Comparison of ENCODE assay signal across 8 mouse cellular contexts in genomic region chr3:88363700-88364099, GRCm38 (mm10). TPM values are rescaled to one million over a fixed set of nuclear protein-coding genes. Genes with fewer than 3 reads are reported as not detected.
DNase-seq lines count a peak whose midpoint lies in the region; ATAC-seq and TF ChIP-seq lines count a peak whose summit lies in the region.

No protein-coding gene starts in this region.

- WGBS in embryonic facial prominence, embryonic 13.5 days, result 42% methylated on average over 4 of the region's 4 CpGs
- 57% methylated on average over 4 of the region's 4 CpGs for WGBS in embryonic facial prominence, embryonic 10.5 days
- WGBS in limb, embryonic 14.5 days, result 62% methylated on average over 4 of the region's 4 CpGs
- WGBS in stomach, embryonic 15.5 days, result 49% methylated on average over 4 of the region's 4 CpGs

- no peak for ATAC-seq in embryonic facial prominence, embryonic 13.5 days (ENCODE audit: insufficient number of reproducible peaks, insufficient read depth, low FRiP score, low TSS enrichment, low read depth)
- ATAC-seq in limb, embryonic 14.5 days (ENCODE audit: low FRiP score, low read depth), result no peak
- peak; percentile 76 for ATAC-seq in stomach, embryonic 15.5 days (ENCODE audit: insufficient read depth, low FRiP score, low read depth)

- H3K4me3 ChIP-seq in embryonic facial prominence, embryonic 13.5 days, result no peak overlapping the region
- no peak overlapping the region for H3K4me3 ChIP-seq in embryonic facial prominence, embryonic 10.5 days
- H3K4me3 ChIP-seq in limb, embryonic 14.5 days (replicated peaks; ENCODE audit: low read length), result no peak overlapping the region
- no peak overlapping the region for H3K4me3 ChIP-seq in stomach, embryonic 15.5 days (replicated peaks)

- H3K4me1 ChIP-seq in embryonic facial prominence, embryonic 13.5 days, result peaks cover 10% of the 10 kb centered on the region
- H3K4me1 ChIP-seq in embryonic facial prominence, embryonic 10.5 days, result peaks cover 60% of the 10 kb centered on the region
- 0 out of 2 replicates have a peak, but pooled peaks cover 5% of the 10 kb centered on the region for H3K4me1 ChIP-seq in limb, embryonic 14.5 days (ENCODE audit: control insufficient read depth, insufficient read depth, low read length)
- H3K4me1 ChIP-seq in stomach, embryonic 15.5 days, result peaks cover 12% of the 10 kb centered on the region; the same call in 1 of the 2 replicates

- DNase-seq in embryonic facial prominence, embryonic 10.5 days (ENCODE audit: low spot score), result no peak
- peak; percentile 66 for DNase-seq in right cerebral cortex, adult 18-20 months
- DNase-seq in right cerebral cortex, postnatal 14 days, result no peak
- DNase-seq in limb, embryonic 14.5 days (ENCODE audit: low spot score), result no peak
- no peak for DNase-seq in thymus, postnatal 25 days
- no peak for DNase-seq in frontal cortex, postnatal 10 days (ENCODE audit: low spot score in 2 of 2)

- H3K9me3 ChIP-seq in embryonic facial prominence, embryonic 13.5 days, result no peaks in the 10 kb centered on the region
- no peaks in the 10 kb centered on the region for H3K9me3 ChIP-seq in embryonic facial prominence, embryonic 10.5 days
- H3K9me3 ChIP-seq in limb, embryonic 14.5 days (ENCODE audit: control insufficient read depth, low read length), result no peaks in the 10 kb centered on the region
- no peaks in the 10 kb centered on the region for H3K9me3 ChIP-seq in stomach, embryonic 15.5 days

- H3K27ac ChIP-seq in embryonic facial prominence, embryonic 13.5 days, result peak overlapping the region; percentile 39
- H3K27ac ChIP-seq in embryonic facial prominence, embryonic 10.5 days (replicated peaks), result no peak overlapping the region
- H3K27ac ChIP-seq in limb, embryonic 14.5 days (replicated peaks; ENCODE audit: low read depth, low read length), result 0 out of 2 replicates have a peak overlapping the region, but pooled peaks have one; percentile 7
- peak overlapping the region; percentile 23; the same call in 1 of the 2 replicates for H3K27ac ChIP-seq in stomach, embryonic 15.5 days

- H3K27me3 ChIP-seq in embryonic facial prominence, embryonic 13.5 days, result peaks cover 28% of the 10 kb centered on the region
- H3K27me3 ChIP-seq in embryonic facial prominence, embryonic 10.5 days (replicated peaks; ENCODE audit: low read depth, poor library complexity, severe bottlenecking), result peaks cover 42% of the 10 kb centered on the region
- H3K27me3 ChIP-seq in limb, embryonic 14.5 days (ENCODE audit: control insufficient read depth, insufficient read depth, low read length), result peaks cover 16% of the 10 kb centered on the region
- peaks cover 12% of the 10 kb centered on the region for H3K27me3 ChIP-seq in stomach, embryonic 15.5 days (replicated peaks)

- H3K36me3 ChIP-seq in embryonic facial prominence, embryonic 13.5 days, result peaks cover 44% of the 10 kb centered on the region
- H3K36me3 ChIP-seq in embryonic facial prominence, embryonic 10.5 days (replicated peaks), result peaks cover 50% of the 10 kb centered on the region
- peaks cover 37% of the 10 kb centered on the region for H3K36me3 ChIP-seq in limb, embryonic 14.5 days (ENCODE audit: control insufficient read depth, insufficient read depth, low read length)
- H3K36me3 ChIP-seq in stomach, embryonic 15.5 days, result peaks cover 23% of the 10 kb centered on the region

- no peak overlapping the region for H3K9ac ChIP-seq in embryonic facial prominence, embryonic 13.5 days
- H3K9ac ChIP-seq in limb, embryonic 14.5 days (ENCODE audit: low read depth, low read length, severe bottlenecking), result 0 out of 2 replicates have a peak overlapping the region, but pooled peaks have one; percentile 16
- H3K9ac ChIP-seq in stomach, embryonic 15.5 days, result no peak overlapping the region

- no peak for TF ChIP-seq POLR2A in limb, embryonic 14.5 days (IDR thresholded peaks at IDR 0.05; ENCODE audit: borderline replicate concordance, extremely low read depth, insufficient read depth, insufficient read length)

- H3K4me2 ChIP-seq in embryonic facial prominence, embryonic 13.5 days, result no peak overlapping the region
- no peak overlapping the region for H3K4me2 ChIP-seq in limb, embryonic 14.5 days (replicated peaks; ENCODE audit: low read depth, low read length, severe bottlenecking)
- no peak overlapping the region for H3K4me2 ChIP-seq in stomach, embryonic 15.5 days

RNA-seq across cellular contexts. Expression of gene Paqr6, which starts 0.7 kb away (rescaled TPM):
- 4.2 and 4.9 TPM in 2 replicates for polyA plus RNA-seq in embryonic facial prominence, embryonic 13.5 days (2015; fragmentation: Nextera tagmentation; extraction: Ambion mirVana)
- polyA plus RNA-seq in embryonic facial prominence, embryonic 10.5 days (2016; fragmentation: Nextera tagmentation; extraction: Ambion mirVana), result 0.43 and 1.2 TPM in 2 replicates
- polyA plus RNA-seq in limb, embryonic 14.5 days (2012; rRNA removed), result 15.9 and 17.2 TPM in 2 replicates
- 13.9 and 15.1 TPM in 2 replicates for polyA plus RNA-seq in limb, embryonic 14.5 days (2014; fragmentation: Nextera tagmentation; extraction: Ambion mirVana)
- 9.9 and 13.3 TPM in 2 replicates for polyA plus RNA-seq in stomach, embryonic 15.5 days (2015; fragmentation: Nextera tagmentation; extraction: Ambion mirVana)

RNA-seq across cellular contexts. Expression of gene Bglap3, which starts 8.8 kb away (rescaled TPM):
- 0.28 TPM in 1 of 2 replicates, not detected in the other for polyA plus RNA-seq in embryonic facial prominence, embryonic 13.5 days (2015; fragmentation: Nextera tagmentation; extraction: Ambion mirVana)
- 0.10 and 0.35 TPM in 2 replicates for polyA plus RNA-seq in embryonic facial prominence, embryonic 10.5 days (2016; fragmentation: Nextera tagmentation; extraction: Ambion mirVana)
- 2.0 and 2.2 TPM in 2 replicates for polyA plus RNA-seq in limb, embryonic 14.5 days (2012; rRNA removed)
- polyA plus RNA-seq in limb, embryonic 14.5 days (2014; fragmentation: Nextera tagmentation; extraction: Ambion mirVana), result 1.7 and 2.5 TPM in 2 replicates
- 1.8 and 4.1 TPM in 2 replicates for polyA plus RNA-seq in stomach, embryonic 15.5 days (2015; fragmentation: Nextera tagmentation; extraction: Ambion mirVana)

RNA-seq across cellular contexts. Expression of gene Bglap2, which starts 14.8 kb away (rescaled TPM):
- polyA plus RNA-seq in embryonic facial prominence, embryonic 13.5 days (2015; fragmentation: Nextera tagmentation; extraction: Ambion mirVana), result 0.58 TPM in 1 of 2 replicates, not detected in the other
- not detected in 2 replicates for polyA plus RNA-seq in embryonic facial prominence, embryonic 10.5 days (2016; fragmentation: Nextera tagmentation; extraction: Ambion mirVana)
- polyA plus RNA-seq in limb, embryonic 14.5 days (2012; rRNA removed), result 0.52 and 0.60 TPM in 2 replicates
- 0.77 and 1.9 TPM in 2 replicates for polyA plus RNA-seq in limb, embryonic 14.5 days (2014; fragmentation: Nextera tagmentation; extraction: Ambion mirVana)
- polyA plus RNA-seq in stomach, embryonic 15.5 days (2015; fragmentation: Nextera tagmentation; extraction: Ambion mirVana), result 0.35 and 1.6 TPM in 2 replicates

RNA-seq across cellular contexts. Expression of gene Bglap, which starts 20.6 kb away (rescaled TPM):
- polyA plus RNA-seq in embryonic facial prominence, embryonic 13.5 days (2015; fragmentation: Nextera tagmentation; extraction: Ambion mirVana), result 0.91 TPM in 1 of 2 replicates, not detected in the other
- not detected in 2 replicates for polyA plus RNA-seq in embryonic facial prominence, embryonic 10.5 days (2016; fragmentation: Nextera tagmentation; extraction: Ambion mirVana)
- 0.94 and 1.00 TPM in 2 replicates for polyA plus RNA-seq in limb, embryonic 14.5 days (2012; rRNA removed)
- 1.7 and 3.1 TPM in 2 replicates for polyA plus RNA-seq in limb, embryonic 14.5 days (2014; fragmentation: Nextera tagmentation; extraction: Ambion mirVana)
- polyA plus RNA-seq in stomach, embryonic 15.5 days (2015; fragmentation: Nextera tagmentation; extraction: Ambion mirVana), result 0.58 TPM in 1 of 2 replicates, not detected in the other

RNA-seq across cellular contexts. Expression of gene Smg5, which starts 27.6 kb away (rescaled TPM):
- 55.0 and 58.3 TPM in 2 replicates for polyA plus RNA-seq in embryonic facial prominence, embryonic 13.5 days (2015; fragmentation: Nextera tagmentation; extraction: Ambion mirVana)
- 84.8 and 86.3 TPM in 2 replicates for polyA plus RNA-seq in embryonic facial prominence, embryonic 10.5 days (2016; fragmentation: Nextera tagmentation; extraction: Ambion mirVana)
- 83.3 and 88.1 TPM in 2 replicates for polyA plus RNA-seq in limb, embryonic 14.5 days (2012; rRNA removed)
- polyA plus RNA-seq in limb, embryonic 14.5 days (2014; fragmentation: Nextera tagmentation; extraction: Ambion mirVana), result 33.8 and 40.1 TPM in 2 replicates
- 48.5 and 51.1 TPM in 2 replicates for polyA plus RNA-seq in stomach, embryonic 15.5 days (2015; fragmentation: Nextera tagmentation; extraction: Ambion mirVana)
